Mouse (Mus musculus): ENCODE results near the gene Man2b2. TPM values are rescaled to one million over a fixed set of nuclear protein-coding genes. Genes with fewer than 3 reads are reported as not detected.

Man2b2 gene
- total RNA-seq, 1 experiment from 2014 or later = 13.7 TPM

- ATAC-seq (replicated peaks in 1 of 2; ENCODE audit: insufficient read depth in 1 of 2, low FRiP score in 2 of 2, low TSS enrichment in 1 of 2, low read depth in 1 of 2, poor library complexity in 2 of 2, severe bottlenecking in 2 of 2) = peak in 1 of 2 experiments; percentile 16; a peak in 1 of 4 replicates
Measured at GRCm38 (mm10) chr5:36791861-36792260, 38.6 kb downstream of the Man2b2 start.

GRCm38 (mm10) chr5:36786052-36786451 is 44.4 kb downstream of the Man2b2 start:
- ATAC-seq (replicated peaks in 1 of 2; ENCODE audit: insufficient read depth in 1 of 2, low FRiP score in 2 of 2, low TSS enrichment in 1 of 2, low read depth in 1 of 2, poor library complexity in 2 of 2, severe bottlenecking in 2 of 2) = no peak

GRCm38 (mm10) chr5:36779512-36779911 is 50.9 kb downstream of the Man2b2 start:
- no peak for ATAC-seq (replicated peaks in 1 of 2; ENCODE audit: insufficient read depth in 1 of 2, low FRiP score in 2 of 2, low TSS enrichment in 1 of 2, low read depth in 1 of 2, poor library complexity in 2 of 2, severe bottlenecking in 2 of 2)

- no peak for ATAC-seq (replicated peaks in 1 of 2; ENCODE audit: insufficient read depth in 1 of 2, low FRiP score in 2 of 2, low TSS enrichment in 1 of 2, low read depth in 1 of 2, poor library complexity in 2 of 2, severe bottlenecking in 2 of 2)
Measured at GRCm38 (mm10) chr5:36778901-36779300, 51.6 kb downstream of the Man2b2 start.

GRCm38 (mm10) chr5:36777186-36777585 is 53.3 kb downstream of the Man2b2 start:
- ATAC-seq (replicated peaks in 1 of 2; ENCODE audit: insufficient read depth in 1 of 2, low FRiP score in 2 of 2, low TSS enrichment in 1 of 2, low read depth in 1 of 2, poor library complexity in 2 of 2, severe bottlenecking in 2 of 2) = no peak

- no peak for ATAC-seq (replicated peaks in 1 of 2; ENCODE audit: insufficient read depth in 1 of 2, low FRiP score in 2 of 2, low TSS enrichment in 1 of 2, low read depth in 1 of 2, poor library complexity in 2 of 2, severe bottlenecking in 2 of 2)
Measured at GRCm38 (mm10) chr5:36776021-36776575, 54.4 kb downstream of the Man2b2 start.

GRCm38 (mm10) chr5:36775317-36775716 is 55.1 kb downstream of the Man2b2 start:
- no peak for ATAC-seq (replicated peaks in 1 of 2; ENCODE audit: insufficient read depth in 1 of 2, low FRiP score in 2 of 2, low TSS enrichment in 1 of 2, low read depth in 1 of 2, poor library complexity in 2 of 2, severe bottlenecking in 2 of 2)

GRCm38 (mm10) chr5:36772586-36772985 is 57.9 kb downstream of the Man2b2 start:
- ATAC-seq (replicated peaks in 1 of 2; ENCODE audit: insufficient read depth in 1 of 2, low FRiP score in 2 of 2, low TSS enrichment in 1 of 2, low read depth in 1 of 2, poor library complexity in 2 of 2, severe bottlenecking in 2 of 2) = no peak

GRCm38 (mm10) chr5:36769603-36770002 is 60.9 kb downstream of the Man2b2 start:
- no peak; a peak in 1 of 4 replicates for ATAC-seq (replicated peaks in 1 of 2; ENCODE audit: insufficient read depth in 1 of 2, low FRiP score in 2 of 2, low TSS enrichment in 1 of 2, low read depth in 1 of 2, poor library complexity in 2 of 2, severe bottlenecking in 2 of 2)

- peak; percentile 61 to 83; a peak in 2 of 4 replicates for ATAC-seq (replicated peaks in 1 of 2; ENCODE audit: insufficient read depth in 1 of 2, low FRiP score in 2 of 2, low TSS enrichment in 1 of 2, low read depth in 1 of 2, poor library complexity in 2 of 2, severe bottlenecking in 2 of 2)
Measured at GRCm38 (mm10) chr5:36766958-36767703, 63.3 kb downstream of the Man2b2 start.

- no peak for ATAC-seq (replicated peaks in 1 of 2; ENCODE audit: insufficient read depth in 1 of 2, low FRiP score in 2 of 2, low TSS enrichment in 1 of 2, low read depth in 1 of 2, poor library complexity in 2 of 2, severe bottlenecking in 2 of 2)
Measured at GRCm38 (mm10) chr5:36759848-36760247, 70.6 kb downstream of the Man2b2 start.

GRCm38 (mm10) chr5:36757033-36757432 is 73.4 kb downstream of the Man2b2 start:
- ATAC-seq (replicated peaks in 1 of 2; ENCODE audit: insufficient read depth in 1 of 2, low FRiP score in 2 of 2, low TSS enrichment in 1 of 2, low read depth in 1 of 2, poor library complexity in 2 of 2, severe bottlenecking in 2 of 2) = peak in 1 of 2 experiments; percentile 29; a peak in 2 of 4 replicates

Other genes with a start within 250 kb of the Man2b2 start
- gene Tbc1d14, start 237.4 kb downstream of the Man2b2 start, total RNA-seq (2017) = 8.8 and 16.7 TPM in 2 replicates
- gene D5Ertd579e, start 134.6 kb downstream of the Man2b2 start, total RNA-seq (2017) = 42.5 and 49.4 TPM in 2 replicates
- 13.2 and 14.3 TPM in 2 replicates for gene Bloc1s4, start 82.0 kb downstream of the Man2b2 start, total RNA-seq (2017)
- 300 and 329 TPM in 2 replicates for gene Mrfap1, start 33.9 kb downstream of the Man2b2 start, total RNA-seq (2017)
- gene Ppp2r2c, start 37.9 kb upstream of the Man2b2 start, total RNA-seq (2017) = 3.8 TPM in 1 of 2 replicates, not detected in the other
- 1.9 and 5.0 TPM in 2 replicates for gene Wfs1, start 158.6 kb upstream of the Man2b2 start, total RNA-seq (2017)